Mouse (Mus musculus) G1E (cell line): Measurements from ENCODE around the gene Cacna1i.

Experiments
- CTCF ChIP-seq: IDR thresholded peaks from 2 replicates; pipeline ENCODE4 v1.5.1; 2012; ENCODE audit warnings: low read depth, low read length, inconsistent platforms, mixed read lengths
- GATA1 ChIP-seq: IDR thresholded peaks from 2 replicates; pipeline ENCODE4 v1.6.1; 2012; ENCODE audit warnings: borderline replicate concordance, low read length, inconsistent platforms, mixed read lengths
- GATA2 ChIP-seq: IDR thresholded peaks from 2 replicates; pipeline ENCODE4 v1.6.1; 2012; ENCODE audit warnings: low read depth, low read length, inconsistent platforms, borderline replicate concordance
- POLR2AphosphoS5 ChIP-seq: IDR thresholded peaks from 2 replicates; pipeline ENCODE4 v1.6.1; 2012; ENCODE audit warnings: low read depth, low read length, inconsistent platforms; ENCODE audit not compliant: insufficient replicate concordance
- TAL1 ChIP-seq: conservative IDR thresholded peaks from 2 replicates; pipeline ENCODE4 v1.6.1; 2012; ENCODE audit warnings: low read depth, low read length, inconsistent platforms, mixed read lengths

GRCm38 (mm10) chr15:80288036-80288435 is 998 bp downstream of the Cacna1i start:
- no peak for TF ChIP-seq CTCF
- no peak for TF ChIP-seq TAL1
- no peak for TF ChIP-seq POLR2AphosphoS5
- no peak for TF ChIP-seq GATA1
- no peak for TF ChIP-seq GATA2
